Mouse (Mus musculus): Measurements from ENCODE around the gene Tedc2.

Gene Tedc2

DNA sequence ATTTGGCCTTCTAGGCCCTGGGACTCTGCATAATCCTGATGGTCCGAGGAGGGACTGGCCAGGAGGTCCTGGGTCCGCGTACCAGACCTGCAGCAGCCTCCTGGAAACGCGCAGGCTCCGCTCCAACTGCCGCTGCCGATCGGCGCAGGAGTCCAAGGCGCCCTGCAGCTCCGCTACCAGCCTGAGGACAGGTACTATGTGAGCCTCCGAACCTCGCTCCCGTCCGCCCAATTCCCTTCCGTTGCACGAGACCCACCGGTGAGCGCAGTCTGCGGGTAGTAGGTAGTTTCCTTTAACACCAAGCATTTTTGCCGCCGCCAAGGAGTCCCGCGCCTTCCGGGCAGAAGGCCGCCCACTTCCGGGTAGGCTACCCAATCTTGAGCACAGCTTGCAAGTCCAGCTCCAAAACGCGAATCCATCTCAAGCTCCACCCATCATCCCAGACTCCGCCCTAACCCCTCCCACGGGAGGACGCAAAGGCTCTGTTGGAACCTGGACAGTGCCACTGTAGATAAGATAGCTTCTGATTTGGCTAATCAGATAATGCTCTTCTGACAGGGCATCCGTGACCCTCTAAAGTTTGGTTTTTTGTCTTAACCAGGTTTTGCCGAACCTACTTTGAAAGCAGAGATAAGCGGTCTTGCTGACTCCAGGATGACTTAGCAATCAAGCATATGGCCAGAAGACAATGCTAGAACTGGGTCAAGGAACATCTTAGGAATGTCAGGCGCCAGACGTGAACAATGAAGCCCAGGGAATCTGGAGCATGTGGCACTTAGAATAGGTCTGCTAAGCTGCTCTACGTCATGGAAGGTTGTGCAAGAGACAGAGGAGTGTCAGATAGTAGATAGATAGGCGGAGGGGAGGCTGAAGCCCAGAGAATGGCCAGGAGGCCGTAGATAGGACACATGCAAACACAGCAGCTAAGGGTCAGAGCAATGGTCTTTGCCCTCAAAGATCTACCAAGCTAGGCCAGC is at the start of gene Tedc2:
Tedc2 (minus strand) TSS at position 417 of the 977 bp plus-strand sequence.
- peak; percentile 98 for DNase-seq (ENCODE audit: low read depth)

DNA sequence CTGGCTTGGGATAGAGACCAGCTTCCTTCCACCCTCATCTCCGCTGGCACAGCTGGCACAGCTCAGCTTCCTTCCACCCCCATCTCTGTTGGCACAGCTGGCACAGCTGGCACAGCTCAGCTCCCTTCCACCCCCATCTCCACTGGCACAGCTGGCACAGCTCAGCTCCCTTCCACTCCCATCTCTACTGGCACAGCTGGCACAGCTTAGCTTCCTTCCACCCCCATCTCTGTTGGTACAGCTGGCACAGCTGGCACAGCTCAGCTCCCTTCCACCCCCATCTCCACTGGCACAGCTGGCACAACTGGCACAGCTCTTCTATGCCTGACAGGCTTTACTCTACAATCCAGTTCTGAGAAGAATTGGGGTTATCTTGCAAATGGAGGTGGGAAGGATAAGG is 46.5 kb upstream of the Tedc2 start:
- no peak for DNase-seq (ENCODE audit: low read depth)

DNA sequence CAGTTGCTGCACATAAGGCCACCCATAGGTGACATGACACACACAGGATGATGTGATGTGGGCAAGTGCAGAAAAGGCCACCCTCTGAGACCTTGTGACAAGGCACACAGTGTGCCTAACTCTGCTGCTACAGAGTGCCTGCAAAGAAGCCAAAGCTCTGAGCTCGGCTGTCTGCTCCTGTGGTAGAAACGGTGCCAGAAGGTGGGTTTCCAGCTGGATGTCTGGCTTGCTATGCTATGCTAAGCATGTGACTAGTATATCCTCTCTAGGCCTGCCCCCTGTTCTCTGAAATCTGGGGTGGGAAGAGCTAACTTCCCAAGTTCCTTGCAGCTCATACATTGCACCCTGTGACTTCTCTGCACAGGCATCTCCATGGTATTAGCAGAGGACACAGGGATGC is 44.1 kb upstream of the Tedc2 start:
- DNase-seq (ENCODE audit: low read depth): no peak

DNA sequence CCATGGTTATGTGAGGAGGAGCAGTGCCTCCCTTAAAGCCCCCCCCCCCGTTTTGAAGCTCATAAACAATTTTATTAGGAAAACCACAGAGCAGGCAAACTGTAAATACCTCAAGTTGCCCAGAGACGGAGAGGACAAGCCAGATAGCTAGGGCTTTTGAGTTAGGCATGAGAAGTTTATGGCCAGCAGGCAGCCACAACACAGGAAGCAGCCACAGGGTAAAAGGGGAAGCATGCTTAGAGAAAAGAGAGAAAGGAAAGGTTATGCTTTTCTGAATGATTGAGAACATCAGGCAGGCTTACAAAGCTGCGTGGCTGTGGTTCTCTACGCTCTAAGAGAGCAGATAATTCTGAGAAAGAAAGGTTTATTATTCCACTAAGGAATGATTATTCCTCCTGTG is 39.9 kb upstream of the Tedc2 start:
- peak; percentile 71 for DNase-seq (ENCODE audit: low read depth)

GRCm38 (mm10) chr17:24259702-24260101 is 39.1 kb upstream of the Tedc2 start:
- peak; percentile 31 for DNase-seq (ENCODE audit: low read depth)

- DNase-seq (ENCODE audit: low read depth): no peak
Measured at GRCm38 (mm10) chr17:24258981-24259380, 38.3 kb upstream of the Tedc2 start.

DNA sequence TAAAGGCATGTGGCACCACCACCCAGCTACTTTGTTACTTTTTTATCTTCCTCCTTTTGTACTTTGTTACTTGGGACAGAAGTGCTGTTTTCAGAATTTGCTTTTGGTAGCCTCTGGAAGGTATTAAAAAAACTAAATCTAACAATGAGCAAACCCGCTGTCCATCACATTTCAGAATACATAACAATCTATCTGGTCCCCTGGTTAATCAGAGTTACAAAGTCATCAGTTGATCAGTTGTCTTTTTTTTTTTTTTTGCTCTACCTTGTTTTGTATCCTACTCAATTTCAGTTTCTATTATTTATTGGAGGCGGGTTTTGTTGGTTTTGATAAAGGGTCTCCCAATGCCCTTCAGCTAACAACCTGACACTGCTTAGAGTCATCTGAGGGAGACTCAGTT is 31.7 kb upstream of the Tedc2 start:
- DNase-seq (ENCODE audit: low read depth): no peak

DNA sequence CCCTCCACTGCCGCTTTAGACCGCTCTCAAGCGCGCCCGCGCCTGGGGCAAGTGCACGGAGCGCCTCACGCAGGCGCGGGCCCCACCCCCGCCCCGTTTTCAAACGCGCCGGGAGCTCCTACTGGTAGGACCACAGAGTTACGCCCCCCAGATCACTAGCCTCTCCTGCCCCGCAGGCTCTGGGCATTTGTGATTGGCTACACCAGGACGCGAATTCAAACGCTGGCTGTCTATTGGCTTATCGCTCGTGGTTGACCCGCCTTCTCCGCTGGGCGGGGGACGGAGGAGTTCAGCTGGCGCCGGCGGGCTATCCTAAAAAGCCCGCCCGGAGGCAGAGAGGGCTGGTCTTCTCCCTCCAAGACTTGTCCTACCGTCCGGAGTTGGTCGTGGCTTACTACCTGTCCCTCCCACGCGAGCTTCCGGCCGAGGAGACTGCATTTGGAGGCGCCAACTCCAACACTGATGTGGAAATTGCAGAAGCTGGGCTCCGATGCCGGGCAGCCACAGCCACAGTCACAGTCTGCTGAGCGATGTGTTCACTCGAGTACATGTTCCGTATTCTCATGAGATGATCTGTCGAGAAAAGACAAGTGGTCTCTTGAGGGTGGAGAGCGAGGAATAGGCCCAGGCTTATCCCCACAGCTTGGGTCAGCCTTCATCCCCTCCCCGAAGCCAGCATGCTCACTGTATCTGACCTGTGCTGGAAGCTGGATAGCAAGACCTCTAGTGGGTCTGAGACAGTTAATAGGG is 30.8 kb upstream of the Tedc2 start, which contains the start of gene Ccnf:
Ccnf (minus strand) TSS at position 165 of the 750 bp plus-strand sequence.
- DNase-seq (ENCODE audit: low read depth): peak; percentile 99

DNA sequence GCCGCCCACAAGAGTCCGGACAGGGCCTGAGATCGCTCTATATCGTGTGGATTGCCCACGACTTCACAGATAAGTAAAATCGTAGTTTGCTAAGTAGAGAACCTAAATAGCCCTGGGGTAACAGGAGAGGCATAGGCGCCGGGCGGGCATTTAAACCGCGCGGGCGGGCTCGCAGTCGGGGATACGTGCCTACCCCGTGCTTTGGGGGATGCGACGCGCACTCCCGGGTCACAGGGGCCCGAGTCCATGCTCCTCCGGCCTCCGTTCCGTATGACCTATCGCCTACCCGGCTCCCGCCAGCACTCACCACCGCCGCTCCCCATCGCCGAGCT is 30.3 kb upstream of the Tedc2 start:
- no peak for DNase-seq (ENCODE audit: low read depth)

DNA sequence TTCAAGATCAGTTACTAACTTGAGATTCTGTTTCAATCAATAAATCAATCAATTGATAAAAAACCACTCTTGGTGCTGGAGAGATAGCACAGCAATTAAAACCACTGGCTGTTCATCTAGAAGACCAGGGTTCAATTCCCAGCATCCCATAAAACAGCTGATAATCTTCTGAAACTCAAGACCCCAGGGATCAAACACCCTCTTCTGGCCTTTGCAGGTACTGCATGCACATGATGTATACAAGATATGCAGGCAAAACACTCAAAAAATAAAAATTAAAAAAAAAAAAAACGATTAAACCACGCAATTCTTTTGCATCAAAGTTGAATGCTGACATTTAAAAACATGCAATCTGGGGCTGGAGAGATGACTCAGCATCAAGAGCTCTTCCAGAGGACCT is 28.0 kb upstream of the Tedc2 start:
- DNase-seq (ENCODE audit: low read depth): peak; percentile 32

- peak; percentile 35 for DNase-seq (ENCODE audit: low read depth)
Measured at GRCm38 (mm10) chr17:24244061-24244460, 23.4 kb upstream of the Tedc2 start.

DNA sequence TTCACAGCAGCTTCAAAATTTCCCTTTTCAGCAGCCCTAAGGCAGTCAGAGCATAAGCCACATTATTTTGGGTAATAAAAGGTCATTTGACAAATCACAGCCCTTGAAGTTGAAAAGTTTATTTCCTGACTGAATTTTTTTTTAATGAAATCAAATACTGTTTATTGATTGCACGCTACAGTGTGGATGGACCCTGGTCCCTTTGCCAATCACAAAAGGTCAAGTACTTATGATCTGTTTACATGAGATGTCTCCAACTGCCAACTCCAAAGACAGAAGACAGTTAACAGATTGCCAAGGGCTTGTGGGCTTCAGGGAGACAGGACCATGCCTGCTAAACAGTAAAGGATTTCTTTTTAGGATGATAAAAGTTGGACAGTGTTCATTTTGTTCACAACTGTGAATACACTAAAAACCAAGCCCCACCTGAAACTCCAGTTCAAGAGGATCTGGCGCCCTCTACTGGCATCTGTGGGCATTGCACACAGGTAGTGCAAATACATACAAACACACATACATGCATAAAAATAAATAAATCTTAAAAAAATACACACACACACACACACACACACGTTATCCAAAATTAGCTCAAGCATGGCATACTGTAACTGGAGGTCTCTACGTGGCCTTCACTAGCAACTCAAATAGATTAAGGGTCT is 22.8 kb upstream of the Tedc2 start:
- peak; percentile 46 for DNase-seq (ENCODE audit: low read depth)

GRCm38 (mm10) chr17:24236921-24237320 is 16.3 kb upstream of the Tedc2 start:
- DNase-seq (ENCODE audit: low read depth): no peak

GRCm38 (mm10) chr17:24236479-24236878 is 15.8 kb upstream of the Tedc2 start:
- no peak for DNase-seq (ENCODE audit: low read depth)

DNA sequence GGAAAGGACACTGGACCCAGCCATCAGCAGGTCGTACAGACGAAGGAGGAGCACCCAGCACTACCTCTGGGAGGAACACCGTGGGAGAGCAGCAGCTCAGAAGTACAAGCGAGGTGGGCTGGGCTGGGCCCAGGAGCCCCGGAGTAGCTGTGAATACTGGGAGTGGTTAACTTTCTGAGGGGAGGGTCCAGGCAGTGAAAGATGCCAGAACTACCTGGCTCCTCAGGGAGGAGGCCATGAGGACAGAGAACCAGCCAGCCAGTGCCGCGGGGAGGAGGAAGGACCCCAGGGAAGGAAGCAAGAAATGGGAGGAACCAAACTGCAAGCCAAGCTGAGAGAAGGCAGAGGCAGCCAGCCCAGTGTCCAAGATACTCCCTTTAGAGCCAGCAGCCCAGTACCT is 7.3 kb upstream of the Tedc2 start:
- no peak for DNase-seq (ENCODE audit: low read depth)

- no peak for DNase-seq (ENCODE audit: low read depth)
Measured at GRCm38 (mm10) chr17:24226721-24227120, 6.1 kb upstream of the Tedc2 start.

- no peak for DNase-seq (ENCODE audit: low read depth)
Measured at GRCm38 (mm10) chr17:24225851-24226250, 5.2 kb upstream of the Tedc2 start.

DNA sequence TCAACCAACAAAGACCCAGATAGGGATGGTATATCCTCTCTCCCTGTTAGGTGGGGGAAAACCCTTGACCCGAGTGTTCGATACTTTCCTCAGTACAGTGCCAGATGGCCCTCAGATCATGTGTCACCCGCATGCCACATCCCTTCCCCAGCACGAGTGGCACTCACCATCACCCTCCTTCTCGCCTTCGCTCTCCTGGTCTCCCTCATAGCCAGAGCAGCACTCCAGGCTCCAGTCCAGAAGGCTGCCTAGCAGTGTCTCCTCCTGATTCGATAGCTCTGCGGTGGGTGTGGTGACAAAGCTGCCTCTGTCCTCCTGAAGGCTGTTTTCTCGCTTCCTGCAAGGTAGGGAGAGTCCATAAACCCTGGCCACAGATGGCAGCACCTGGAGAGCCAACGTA is 4.1 kb upstream of the Tedc2 start:
- DNase-seq (ENCODE audit: low read depth): no peak

- no peak for DNase-seq (ENCODE audit: low read depth)
Measured at GRCm38 (mm10) chr17:24223513-24223912, 2.9 kb upstream of the Tedc2 start.

DNA sequence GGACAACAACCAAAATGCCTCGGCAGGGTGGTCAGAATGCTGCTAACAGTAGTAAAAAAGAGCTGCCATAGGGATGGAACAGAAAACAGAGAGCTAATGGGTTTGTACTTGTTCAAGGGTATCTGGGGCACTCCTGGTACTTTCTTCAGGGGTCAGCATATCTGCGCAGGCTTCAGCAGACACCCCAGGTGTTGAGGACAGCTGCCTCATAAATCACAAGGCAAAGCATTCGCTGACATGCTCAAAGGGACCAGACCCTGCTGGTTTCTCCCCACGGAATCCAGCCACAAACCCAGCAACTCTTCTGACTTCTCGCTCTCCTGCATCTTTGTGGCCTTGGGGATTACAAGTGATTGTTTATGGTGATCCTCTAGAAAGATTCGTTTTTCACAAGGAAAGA is 2.0 kb upstream of the Tedc2 start:
- no peak for DNase-seq (ENCODE audit: low read depth)

GRCm38 (mm10) chr17:24216836-24217235 is 3.8 kb downstream of the Tedc2 start:
- DNase-seq (ENCODE audit: low read depth): peak; percentile 60

DNA sequence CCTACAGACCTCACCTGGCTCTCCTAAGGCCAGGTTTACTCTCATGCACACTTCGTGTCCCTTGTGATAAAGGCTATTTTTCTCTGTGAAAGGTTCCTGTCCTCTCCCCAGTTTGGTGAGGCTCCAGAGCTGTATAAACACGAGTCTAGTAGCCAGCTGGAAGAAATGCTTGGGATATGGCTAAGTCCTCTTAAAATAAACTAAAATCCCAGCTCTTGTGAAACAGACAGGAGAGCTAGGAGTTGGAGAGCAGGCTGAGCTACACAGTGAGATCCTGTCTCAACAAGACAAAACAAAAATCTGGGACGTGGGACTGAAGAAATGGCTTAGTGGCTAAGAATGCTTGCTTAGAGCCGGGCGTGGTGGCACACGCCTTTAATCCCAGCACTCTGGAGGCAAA is 7.5 kb downstream of the Tedc2 start:
- DNase-seq (ENCODE audit: low read depth): no peak

Measured in 416B (cell line).